Mouse (Mus musculus) layer of hippocampus, adult 8-10 months (tissue): ENCODE results near the gene Gpr157. TPM values are rescaled to one million over a fixed set of nuclear protein-coding genes. Genes with fewer than 3 reads are reported as not detected.

Experiments used
- DNase-seq, 2 experiments: peaks; one replicate each; pipeline ENCODE4 v3.0.0; 2022; ENCODE audit warnings: low spot score in 2 of 2
- total RNA-seq, 4 experiments: library from RNA; stranded (reverse); gene quantifications; 2 replicates each; pipeline ENCODE4 v1.2.4; 2022

Gpr157 gene
- total RNA-seq, 4 experiments from 2014 or later, result 1.3 to 4.5 (median 2.3) TPM

DNA sequence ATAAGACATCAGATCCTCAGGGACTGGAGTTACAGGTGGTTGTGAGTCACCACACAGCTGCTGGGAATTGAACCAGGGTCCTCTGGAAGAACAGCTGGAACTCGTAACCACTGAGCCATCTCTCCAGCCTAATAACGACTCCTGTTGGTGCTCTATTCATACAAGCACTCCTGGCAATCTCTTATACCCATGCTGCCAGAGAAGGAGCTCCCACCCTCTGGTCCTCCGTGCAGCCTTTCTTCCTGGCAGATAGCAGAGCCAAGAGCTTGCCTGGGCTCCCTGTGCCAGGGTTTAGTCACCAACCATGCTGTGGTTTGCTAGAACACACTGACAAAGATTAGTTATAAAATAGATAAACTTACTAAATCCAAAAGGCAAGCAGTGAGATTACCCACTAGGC is 22.5 kb downstream of the Gpr157 start:
- DNase-seq, result no peak

DNA sequence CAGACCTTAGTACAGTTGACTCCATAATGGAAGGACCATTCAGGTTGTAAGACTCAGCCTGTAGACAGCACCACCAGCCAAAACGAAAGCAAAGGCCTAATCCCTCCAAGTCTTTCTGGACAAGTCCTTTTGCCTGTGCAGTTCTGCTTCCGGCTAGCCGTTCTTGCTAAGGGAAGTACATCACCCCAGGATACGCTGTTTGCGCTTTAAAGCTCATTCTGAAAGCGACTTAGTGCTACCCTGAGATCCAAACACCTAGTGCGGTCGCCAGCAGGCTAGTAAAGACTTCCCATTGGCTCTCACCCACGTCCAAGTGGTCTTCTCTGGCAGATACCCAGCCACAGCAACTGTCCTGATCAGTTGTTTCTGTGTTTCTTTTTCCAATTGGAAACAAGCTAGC is 23.2 kb downstream of the Gpr157 start:
- DNase-seq, result no peak

DNA sequence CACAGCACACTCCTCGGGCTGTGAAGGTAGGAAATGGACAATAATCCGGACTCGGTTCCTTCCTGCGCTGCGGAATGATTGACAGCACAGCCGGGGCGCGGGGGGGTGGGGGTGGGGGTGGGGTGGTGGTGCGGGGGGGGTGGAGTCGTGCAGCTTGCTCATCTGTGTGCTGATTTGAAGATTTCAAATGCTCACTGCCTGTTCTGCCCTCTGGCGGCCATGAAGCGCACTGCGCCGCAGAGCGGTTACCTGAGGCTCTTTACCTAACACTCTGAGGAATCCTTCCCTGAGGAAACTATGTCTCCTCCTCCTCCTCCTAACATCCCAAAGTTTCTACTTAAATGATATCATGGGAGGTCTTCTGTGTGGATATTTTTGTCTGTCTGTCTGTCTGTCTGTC is 25.7 kb downstream of the Gpr157 start:
- peak; percentile 53 to 70 for DNase-seq

DNA sequence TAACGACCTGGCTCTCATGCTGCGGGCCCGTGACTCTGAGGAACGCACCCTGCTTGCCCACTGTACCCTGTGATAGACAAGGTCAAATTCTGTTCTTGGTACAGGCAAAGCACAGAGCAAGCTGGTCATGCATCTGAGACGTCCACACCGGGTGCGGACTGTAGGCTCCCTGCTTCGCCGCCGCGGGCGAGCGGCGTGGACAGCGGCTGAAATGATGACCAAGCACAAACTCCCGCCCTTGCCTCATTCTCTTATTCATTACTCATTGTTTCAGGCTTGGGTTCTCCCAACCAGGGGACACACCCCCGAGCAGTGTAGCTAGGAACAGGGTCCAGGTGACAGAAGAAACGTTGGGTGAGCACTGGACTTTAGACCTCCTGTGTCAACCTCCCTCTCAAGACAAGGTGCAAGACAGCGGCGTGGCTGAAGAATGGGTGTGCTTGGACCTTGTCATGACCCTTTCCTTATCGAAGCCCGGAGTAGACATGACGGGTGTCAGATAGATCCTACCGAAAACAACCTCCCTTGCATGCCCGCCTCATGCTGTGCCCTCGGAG is 27.4 kb downstream of the Gpr157 start:
- no peak for DNase-seq

- no peak for DNase-seq
These were observed 30.1 kb downstream of the Gpr157 start for GRCm38 (mm10) chr4:150117311-150117710.

- DNase-seq, result no peak
These were observed 31.0 kb downstream of the Gpr157 start for GRCm38 (mm10) chr4:150118163-150118562.

DNA sequence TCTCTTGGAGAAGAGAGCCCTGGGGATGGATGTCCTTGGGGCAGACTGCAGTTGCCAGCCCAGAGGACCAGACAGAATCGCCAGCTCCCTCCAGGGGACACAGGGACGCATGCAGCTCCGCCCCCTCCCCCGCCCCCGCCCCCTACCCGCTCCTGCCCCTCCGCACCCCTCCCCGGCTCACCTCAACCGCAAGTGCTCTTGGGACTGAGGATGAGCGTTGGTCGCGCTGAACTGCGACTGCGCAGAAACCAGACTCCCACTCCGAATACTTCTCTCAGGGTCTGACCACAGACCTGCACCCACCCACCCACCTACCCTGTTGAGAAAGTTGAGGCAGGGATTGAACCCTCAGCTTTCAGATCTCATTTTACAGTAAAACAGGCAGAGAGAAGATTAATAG is 31.9 kb downstream of the Gpr157 start, which contains the start of gene Slc2a5:
Slc2a5 (plus strand) TSS at position 229 of the 400 bp plus-strand sequence.
- DNase-seq, result no peak

DNA sequence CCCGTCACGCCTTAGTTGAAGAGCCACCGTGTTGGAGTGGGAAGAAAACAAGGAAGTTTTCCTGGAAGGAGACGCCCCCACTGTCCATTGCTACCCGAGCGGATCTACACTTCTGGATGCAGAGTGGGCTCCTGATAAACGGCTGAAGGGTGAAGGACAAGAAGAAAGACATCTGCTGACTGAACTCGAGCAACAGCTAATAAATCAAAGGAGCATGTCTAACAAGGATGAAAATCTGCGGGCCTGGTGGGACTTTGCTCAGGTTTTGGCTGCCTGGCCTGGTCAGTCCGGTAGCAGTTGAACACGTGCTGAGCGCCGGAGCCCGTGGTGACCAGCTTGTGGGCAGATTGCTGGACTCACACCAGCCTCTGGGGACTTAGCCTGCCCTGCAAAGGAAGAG is 32.5 kb downstream of the Gpr157 start:
- no peak for DNase-seq

DNA sequence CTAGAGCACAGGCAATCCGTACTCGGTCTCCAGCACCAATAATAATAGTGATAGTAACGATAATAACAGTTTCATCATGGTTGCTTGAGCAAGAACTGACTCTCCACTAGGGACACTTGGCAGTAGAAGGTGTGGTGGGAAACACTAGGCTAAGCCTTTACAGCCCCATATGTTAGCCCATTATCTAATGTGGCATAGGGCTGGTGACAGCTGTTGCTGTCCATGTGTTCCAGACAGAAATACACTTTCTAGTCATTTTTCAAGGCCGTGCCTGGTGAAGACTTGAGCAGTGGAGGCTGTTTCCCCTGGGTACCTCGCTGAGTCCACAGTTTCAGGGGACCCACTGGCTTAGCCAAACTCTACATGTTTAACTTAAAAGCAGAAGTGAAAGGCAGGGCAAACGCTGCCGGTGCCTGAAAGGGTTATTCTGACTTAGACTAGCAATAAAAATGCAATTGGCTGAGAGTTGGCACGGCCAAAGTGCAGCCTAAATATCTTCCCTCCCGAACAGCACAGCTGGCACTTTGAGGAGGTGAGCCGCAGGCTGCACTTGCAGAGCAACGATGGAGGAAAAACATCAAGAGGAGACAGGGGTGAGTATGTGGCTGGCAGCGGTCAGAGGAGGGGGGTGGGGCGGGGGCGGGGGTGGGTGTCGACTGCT is 33.1 kb downstream of the Gpr157 start:
- no peak for DNase-seq

DNA sequence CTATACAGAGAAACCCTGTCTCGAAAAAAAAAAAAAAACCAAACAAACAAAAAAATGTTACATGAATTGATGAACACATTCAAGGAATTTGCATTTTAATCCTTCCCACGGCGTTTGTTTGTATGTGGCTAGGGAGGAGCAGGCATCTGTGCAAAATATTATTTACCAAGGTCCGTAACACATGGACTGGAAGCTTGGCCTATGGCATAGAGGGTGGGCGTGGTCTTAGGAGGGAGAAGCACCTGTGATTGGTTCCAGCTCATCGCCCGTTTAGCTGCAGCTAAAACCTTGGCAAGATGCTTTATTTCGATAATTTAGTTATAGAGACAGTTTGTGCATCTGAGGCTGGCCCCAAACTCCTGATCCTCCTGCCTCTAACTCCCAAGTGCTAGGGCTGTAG is 34.3 kb downstream of the Gpr157 start:
- no peak for DNase-seq

GRCm38 (mm10) chr4:150122476-150122875 is 35.3 kb downstream of the Gpr157 start:
- no peak for DNase-seq

DNA sequence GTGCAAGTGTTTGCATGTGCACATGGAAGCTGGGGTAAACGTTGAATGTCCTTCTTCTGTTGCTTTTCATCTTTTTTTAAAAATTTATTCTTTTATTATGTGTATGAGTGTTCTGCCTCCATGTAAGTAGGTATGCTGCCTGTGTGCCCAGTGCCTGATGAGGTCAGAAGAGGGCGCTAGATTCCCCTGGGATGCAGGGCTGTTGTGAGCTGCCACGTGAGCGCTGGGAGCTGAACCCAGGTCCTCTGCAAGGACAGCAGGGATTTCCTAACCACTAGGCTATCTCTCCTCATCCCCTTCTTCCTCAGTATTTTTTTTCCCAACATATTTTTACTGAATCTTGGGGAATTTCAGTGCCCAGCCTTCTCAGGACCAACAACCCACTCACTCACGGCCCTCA is 39.2 kb downstream of the Gpr157 start:
- no peak for DNase-seq

- DNase-seq, result no peak
These were observed 40.7 kb downstream of the Gpr157 start for GRCm38 (mm10) chr4:150127894-150128293.

DNA sequence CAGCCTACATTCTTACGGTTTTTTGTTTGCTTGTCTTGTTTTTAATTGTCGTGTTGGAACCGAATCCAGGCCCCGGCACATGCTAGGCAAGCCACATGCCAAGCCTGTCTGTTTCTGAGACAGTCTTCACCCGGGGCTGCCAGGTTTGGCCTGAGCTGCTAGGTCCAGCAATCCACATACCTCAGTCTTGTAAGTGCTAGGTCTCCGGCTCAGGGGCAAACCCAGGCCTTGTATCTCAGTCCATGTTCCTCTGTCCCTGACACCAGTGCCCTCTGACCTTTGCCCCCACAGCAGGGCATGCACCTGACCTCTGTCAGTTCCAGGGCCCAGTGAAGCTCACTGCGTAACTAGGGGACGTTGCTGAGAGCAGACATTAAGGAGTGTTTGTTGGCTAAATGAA is 41.4 kb downstream of the Gpr157 start:
- no peak for DNase-seq

- no peak for DNase-seq
These were observed 43.5 kb downstream of the Gpr157 start for GRCm38 (mm10) chr4:150130661-150131060.

GRCm38 (mm10) chr4:150132692-150133271 is 45.6 kb downstream of the Gpr157 start:
- DNase-seq, result no peak

- no peak for DNase-seq
These were observed 48.1 kb downstream of the Gpr157 start for GRCm38 (mm10) chr4:150135254-150135653.

DNA sequence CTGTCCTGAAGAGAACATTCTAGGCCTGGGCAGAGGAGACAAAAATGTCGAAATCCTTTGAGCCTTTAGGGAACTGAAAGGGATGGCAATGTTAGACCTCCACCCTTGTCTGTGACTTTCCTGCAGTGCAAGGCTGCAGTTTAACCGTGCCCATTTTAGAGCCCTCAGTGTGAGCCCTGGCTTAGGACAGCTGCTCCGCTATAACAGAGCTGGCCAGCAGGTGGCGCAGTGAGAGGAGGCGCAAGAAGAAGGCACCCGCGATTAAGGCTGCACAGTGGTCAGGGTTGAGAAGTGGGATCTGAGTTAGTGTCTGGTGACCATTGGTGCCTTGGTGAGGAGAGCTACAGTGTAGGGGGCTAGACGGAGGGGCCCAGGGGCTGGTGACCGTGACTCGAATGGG is 49.5 kb downstream of the Gpr157 start:
- DNase-seq, result peak; percentile 17 to 66

DNA sequence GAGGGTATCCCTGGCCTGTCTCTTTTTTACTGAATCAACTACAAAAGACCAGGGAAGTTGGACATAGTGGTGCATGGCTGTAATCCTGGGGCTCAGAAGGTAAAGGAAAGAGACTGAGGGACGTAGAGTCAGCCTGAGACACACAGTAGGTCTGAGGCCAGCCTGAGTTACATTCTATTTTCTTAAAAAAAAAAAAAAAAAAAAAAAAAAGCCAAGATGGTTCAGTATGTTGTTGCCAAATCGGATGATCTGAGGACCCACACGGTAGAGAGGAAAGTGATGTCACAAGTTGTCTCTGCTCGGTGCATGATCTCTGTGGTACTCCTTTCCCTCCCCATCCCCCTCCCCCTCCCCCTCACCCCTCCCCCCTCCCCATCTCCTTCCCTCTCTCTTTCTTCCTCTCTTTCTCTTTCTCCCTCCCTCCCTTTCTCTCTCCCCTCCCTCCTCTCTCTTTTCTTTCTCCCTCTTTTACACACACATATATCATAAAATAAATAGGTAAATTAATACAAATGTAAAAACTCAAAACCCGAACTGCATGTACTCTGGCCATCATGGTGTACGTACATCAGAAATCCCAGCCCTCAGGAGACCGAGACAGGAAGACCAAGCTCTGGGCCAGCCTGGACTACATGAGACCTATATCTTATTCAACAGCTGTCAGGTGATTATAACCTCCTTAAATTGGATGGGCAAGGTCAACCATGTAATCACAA is 50.4 kb downstream of the Gpr157 start:
- no peak for DNase-seq

DNA sequence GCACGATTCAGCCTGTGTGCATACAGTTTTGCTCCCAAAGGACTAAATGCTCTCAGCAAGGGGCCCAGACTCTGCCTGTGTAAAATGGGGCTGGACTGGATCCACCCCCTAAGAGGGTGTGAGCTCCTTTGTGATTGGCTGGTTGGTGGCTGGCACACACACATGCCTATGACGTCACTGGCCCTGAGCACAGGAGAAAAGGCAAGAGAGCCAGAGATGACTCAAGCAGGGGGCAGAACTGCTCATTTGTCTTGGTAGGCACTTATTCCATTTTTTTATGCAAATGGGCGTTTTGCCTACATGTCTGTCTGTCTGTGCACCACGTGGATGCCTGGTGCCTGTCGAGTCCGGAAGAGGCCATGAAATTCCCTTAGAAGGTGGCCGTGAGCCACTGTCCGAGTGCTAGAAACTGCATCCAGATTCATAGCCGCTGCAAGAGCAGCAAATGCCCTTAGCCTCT is 50.9 kb downstream of the Gpr157 start:
- DNase-seq, result peak; percentile 44 to 63

DNA sequence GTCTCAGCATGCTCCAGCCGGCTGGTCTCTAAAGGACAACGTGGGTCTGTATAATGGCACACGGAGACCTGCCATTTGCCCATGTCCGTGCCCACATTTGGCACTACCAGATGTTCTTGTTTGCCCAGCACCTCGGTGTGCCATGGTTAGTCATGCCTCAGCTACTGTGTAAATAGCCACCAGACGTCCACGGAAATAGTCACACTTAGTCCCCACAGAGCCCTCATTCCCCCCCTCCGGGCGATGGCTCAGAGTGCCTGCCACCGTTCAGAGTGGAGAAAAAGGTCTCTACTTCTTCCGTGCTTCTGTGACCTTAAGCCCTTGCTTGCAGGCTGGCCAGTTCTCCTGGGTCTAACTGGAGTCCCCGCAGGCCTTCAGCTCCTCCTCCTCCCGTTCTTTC is 51.9 kb downstream of the Gpr157 start:
- DNase-seq, result no peak

- DNase-seq, result no peak
These were observed 53.2 kb downstream of the Gpr157 start for GRCm38 (mm10) chr4:150140346-150140745.
